Mouse (Mus musculus) urinary bladder, postnatal 10 days (tissue): Measurements from ENCODE around the gene Gfap.

ENCODE experiments used
- DNase-seq: peaks from one replicate; pipeline ENCODE4 v3.0.0; 2022; ENCODE audit warnings: low spot score

Gene Gfap

DNA sequence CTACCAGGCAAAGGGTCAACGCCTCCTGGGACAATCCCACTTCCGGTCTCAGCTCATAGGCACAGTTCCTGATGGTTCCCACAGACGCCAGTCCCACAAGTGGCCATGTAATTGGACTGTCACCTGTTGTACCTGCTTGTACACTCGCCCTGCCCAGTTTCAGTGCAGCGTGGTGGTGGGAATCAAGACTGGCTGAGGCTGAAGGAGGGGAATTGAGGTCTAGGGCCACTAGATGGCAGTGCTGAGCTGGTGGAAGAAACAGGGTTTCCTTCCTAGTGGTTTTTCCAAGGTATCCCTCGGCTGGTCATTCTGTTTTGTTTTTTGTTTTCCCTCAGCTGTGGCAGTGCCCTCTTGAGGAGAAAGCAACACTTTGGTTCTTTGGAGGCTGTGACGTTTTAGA, at the start of gene Gfap:
TSS of gene Gfap (minus strand) at position 150 of the 400 bp plus-strand sequence.
- peak; percentile 44 for DNase-seq

DNA sequence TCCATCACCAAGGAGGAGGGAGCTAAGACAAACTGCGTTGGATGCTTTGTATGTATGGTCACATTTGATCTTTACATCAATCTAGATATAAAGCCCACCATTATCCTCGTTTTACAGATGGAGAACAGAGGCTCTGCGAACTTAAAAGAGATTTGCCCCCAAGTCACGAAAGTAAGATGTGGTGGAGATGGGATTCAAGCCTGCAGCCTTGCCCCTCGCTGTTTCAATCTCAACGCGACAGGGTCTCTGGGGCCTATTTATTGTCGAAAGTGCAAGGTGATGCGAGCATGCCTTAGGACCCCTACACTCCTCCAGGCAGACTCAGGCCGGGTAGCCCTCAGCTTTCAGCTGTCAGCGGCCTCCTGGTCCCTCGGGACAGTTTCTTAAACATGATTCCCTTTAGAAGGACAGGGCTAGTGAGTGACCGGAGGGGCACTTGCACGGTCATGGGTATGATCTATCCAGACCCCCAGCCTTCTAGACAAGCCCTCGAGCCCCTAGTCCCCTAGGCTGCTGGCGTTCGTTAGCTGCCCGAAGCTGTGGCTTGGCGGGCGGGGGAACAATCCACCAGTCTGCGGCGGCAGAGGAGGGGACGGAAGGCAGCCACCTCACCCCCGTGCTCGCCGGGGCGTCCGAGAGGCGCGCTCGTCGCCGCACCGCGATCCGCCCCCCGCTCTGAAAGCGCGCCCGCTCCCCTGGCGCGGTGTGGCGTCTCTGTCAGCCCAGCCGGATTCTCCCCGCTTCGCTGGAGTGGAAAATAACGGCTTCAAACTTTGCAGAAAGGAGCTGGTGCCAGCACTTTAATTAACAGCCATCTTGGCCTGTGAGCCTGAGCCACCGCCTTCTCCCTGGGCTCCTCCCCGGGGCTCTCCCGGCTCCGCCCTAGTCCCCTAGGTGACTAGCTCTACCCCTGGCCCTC, 47.6 kb upstream of the Gfap start:
- DNase-seq: no peak

DNA sequence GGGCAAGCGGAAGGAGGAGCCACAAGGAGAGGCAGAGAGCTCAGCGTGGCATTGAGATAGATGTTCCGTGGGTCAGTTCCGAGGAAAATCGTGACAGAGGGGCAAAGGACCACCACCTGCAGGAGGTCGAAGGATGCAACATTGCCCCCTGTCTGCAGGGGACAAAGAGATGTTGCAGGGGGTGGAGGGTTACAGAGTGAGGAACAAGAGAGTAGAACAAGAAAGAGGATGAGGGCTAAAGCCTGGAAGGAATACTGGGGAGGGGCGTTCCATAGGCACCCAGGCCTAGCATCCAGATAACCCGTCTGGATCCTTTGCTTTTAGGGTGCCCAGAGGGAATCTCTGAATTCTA, 46.3 kb upstream of the Gfap start:
- DNase-seq: no peak

GRCm38 (mm10) chr11:102946265-102946991, 45.7 kb upstream of the Gfap start, which contains the start of gene C1ql1:
Gene C1ql1 (minus strand): TSS chr11:102946688.
- peak; percentile 47 for DNase-seq

- no peak for DNase-seq
Measured at GRCm38 (mm10) chr11:102945306-102946264, 44.9 kb upstream of the Gfap start.

DNA sequence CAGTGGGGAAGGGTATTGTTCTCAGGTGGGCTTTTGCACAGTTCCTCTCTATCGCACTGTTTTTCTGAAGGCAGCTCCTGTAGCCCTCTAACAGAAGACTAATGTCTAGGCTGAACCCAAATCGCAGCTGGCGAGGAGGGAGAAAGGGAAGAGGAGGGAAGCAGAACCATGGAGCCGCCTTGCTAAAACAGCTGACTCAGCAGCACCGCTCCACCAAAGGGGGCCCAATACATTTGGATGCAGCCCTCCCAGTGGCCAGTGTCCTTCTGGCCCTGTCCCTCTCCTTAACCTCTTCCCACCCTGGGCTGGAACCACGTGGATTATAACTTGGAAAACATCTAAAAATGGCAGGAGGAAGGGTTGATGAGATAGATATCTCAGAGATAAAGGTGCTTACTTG, 40.5 kb upstream of the Gfap start:
- no peak for DNase-seq

GRCm38 (mm10) chr11:102939024-102939675, 38.4 kb upstream of the Gfap start:
- no peak for DNase-seq

- DNase-seq: no peak
Measured at GRCm38 (mm10) chr11:102937529-102938182, 36.9 kb upstream of the Gfap start.

GRCm38 (mm10) chr11:102936272-102936671, 35.6 kb upstream of the Gfap start:
- DNase-seq: no peak

DNA sequence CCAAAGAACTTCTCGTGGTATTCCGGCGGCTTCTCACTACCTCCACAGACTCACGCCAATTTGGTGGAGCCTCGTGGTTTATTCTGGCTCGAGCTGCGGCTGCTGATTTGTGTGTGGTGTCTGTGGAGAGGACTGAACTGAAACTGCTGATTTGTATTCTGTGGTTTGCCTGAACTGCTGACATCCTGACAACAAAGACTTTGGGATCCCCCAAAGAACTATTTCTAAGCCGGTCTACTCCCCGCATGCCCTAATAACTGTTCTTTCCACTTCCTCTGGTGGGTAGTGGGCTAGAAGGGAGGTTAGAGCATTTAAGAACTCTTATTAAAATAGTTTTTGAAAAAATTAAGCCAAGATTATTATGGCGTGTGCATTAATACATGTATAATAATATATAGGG, 30.0 kb upstream of the Gfap start:
- no peak for DNase-seq

DNA sequence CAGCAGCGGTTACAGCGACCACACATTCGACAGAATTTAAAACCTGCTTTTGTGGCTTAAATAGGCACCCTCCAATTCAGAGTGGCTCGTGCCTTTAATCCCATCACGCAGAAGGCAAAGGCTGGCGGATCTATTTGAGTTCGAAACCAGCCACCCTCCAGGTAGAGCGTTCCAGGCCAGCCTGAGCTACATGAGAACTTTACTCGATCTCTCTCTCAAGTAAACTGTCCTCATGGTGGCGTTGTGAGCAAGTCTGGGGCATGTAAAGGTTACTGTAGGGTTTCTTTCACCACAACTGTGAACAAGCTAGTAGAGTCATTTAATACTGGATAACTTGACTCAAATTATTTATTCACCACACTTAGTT, 24.6 kb upstream of the Gfap start:
- DNase-seq: no peak

- peak; percentile 77 for DNase-seq
Measured at GRCm38 (mm10) chr11:102924557-102925350, 24.0 kb upstream of the Gfap start, which contains the start of gene Kif18b. Gene Kif18b (minus strand): TSS chr11:102925124.

GRCm38 (mm10) chr11:102921491-102921890, 20.8 kb upstream of the Gfap start:
- DNase-seq: no peak

DNA sequence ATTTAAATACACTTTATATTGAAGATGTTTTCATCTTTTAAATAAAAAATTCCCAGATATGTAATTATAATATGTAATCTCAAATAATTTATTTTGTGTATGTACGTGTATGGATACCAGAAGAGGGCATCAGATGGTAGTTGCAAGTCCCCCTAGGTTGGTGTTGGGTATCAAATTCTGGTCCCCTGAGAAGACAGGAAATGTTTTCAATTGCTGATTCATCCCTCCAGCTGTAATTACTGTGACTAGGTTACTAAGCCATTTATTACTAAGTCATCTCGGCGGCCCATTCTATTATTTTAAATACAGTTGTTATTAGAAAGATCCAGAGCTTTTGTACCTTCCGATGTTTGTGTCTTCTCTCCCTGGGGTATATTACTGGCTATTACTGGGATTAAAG, 17.4 kb upstream of the Gfap start:
- no peak for DNase-seq

DNA sequence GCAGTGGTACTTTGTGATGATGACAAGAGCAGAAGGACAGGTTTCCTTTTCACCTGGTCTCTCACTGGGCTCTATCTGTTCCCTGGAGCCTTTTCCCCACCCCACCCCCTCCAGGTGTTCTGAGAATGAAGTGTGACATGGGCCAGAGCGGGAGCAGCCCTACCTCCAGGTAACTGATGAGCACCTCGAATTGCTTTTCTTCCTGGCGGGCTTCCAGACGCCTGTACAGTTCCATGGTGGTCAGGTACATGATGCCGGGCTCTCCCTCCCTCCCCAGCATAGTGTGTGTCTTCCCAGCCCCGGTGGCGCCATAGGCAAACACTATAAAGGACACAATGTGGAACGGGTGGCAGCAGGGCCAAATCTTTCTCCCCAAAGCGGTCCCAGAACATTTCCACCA, 14.7 kb upstream of the Gfap start:
- DNase-seq: no peak

- no peak for DNase-seq
Measured at GRCm38 (mm10) chr11:102911376-102911775, 10.7 kb upstream of the Gfap start.

- no peak for DNase-seq
Measured at GRCm38 (mm10) chr11:102903654-102904053, 2.9 kb upstream of the Gfap start.

- DNase-seq: no peak
Measured at GRCm38 (mm10) chr11:102902107-102902506, 1.4 kb upstream of the Gfap start.

DNA sequence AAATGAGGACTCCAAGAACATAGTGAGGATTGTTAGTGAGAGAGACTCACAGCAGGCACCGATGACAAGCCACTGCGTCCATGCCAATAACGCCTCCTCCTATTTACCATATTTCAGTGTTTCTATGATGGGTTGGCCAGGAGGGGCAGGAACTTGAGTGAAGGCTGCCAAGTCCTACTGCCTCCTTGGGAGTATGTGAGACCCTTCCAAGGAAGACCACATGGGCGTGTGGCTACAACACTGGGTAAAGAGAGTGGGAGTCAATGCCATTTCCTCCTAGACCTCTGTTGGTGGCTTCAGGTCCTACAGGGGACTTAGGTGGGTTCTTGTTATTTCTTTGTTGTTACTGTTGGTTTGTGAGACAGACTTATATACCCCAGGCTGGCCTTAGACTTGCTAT, 487 bp upstream of the Gfap start:
- no peak for DNase-seq

DNA sequence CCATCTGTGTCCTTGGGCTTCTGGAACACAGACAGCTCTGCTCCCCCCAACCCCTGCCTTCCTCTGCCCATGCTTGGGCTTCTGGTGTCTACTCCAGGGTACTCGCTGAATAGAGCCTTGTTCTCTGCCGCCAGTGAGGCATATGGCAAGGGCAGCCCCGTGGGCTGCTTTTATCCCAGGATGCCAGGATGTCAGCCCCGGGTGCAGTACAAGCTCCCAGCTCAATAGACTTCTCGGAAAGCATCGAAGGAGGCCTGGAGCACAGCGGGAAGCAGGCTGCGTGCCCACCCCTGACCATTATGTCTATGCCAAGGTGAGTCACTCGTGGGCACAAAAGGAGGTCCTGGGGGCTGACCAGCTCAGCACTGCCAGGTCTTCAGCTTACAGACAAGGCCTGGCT, 2.3 kb downstream of the Gfap start:
- no peak for DNase-seq
